Mouse (Mus musculus) kidney, adult 2 months (tissue): ENCODE results near the gene Thra.
A peak's percentile ranks its signal among the peaks of the same experiment; 100 is the strongest.

Experiments used
- CTCF ChIP-seq: fragments of 200-500 bp; conservative IDR thresholded peaks from 2 replicates; pipeline ENCODE4 v1.5.1; 2011; ENCODE audit warnings: low read depth, mild to moderate bottlenecking, control low read depth, low read length, moderate library complexity, mixed read lengths; ENCODE audit not compliant: insufficient read depth, insufficient read length
- POLR2A ChIP-seq: fragments of 200-500 bp; IDR thresholded peaks from one replicate; pipeline ENCODE4 v1.6.1; 2011; ENCODE audit warnings: low read depth, low read length, control low read depth

GRCm38 (mm10) chr11:98754621-98755181 is 14.3 kb downstream of the Thra start:
- TF ChIP-seq POLR2A (no peak), CTCF (peak; percentile 88)
